ENCODE assay signal across 24 mouse cellular contexts in genomic region chrX:12425566-12425965, GRCm38 (mm10).
A peak's percentile ranks its signal among the peaks of the same experiment; 100 is the strongest.
DNase-seq lines count a peak whose midpoint lies in the region; ATAC-seq and TF ChIP-seq lines count a peak whose summit lies in the region.
"Had no signal": no experiment of that assay in that cellular context is flagged by ENCODE, and none has a peak within 500 bp of the region (broad histone marks: within the 10 kb centered on the region; RNA-seq: fewer than 3 reads in every experiment).

No protein-coding gene starts in this region.

- no peak for TF ChIP-seq CTCF in liver, adult 2 months (IDR thresholded peaks at IDR 0.05; ENCODE audit: low read depth, low read length)
- TF ChIP-seq CTCF in intestine, postnatal 0 days (IDR thresholded peaks at IDR 0.05; ENCODE audit: low read depth): no peak

- H3K9me3 ChIP-seq in liver, embryonic 11.5 days (ENCODE audit: control insufficient read depth, low read length): no peaks in the 10 kb centered on the region
- no peaks in the 10 kb centered on the region for H3K9me3 ChIP-seq in intestine, postnatal 0 days (ENCODE audit: control insufficient read depth)
- H3K9me3 ChIP-seq: embryonic facial prominence, embryonic 13.5 days; embryonic facial prominence, embryonic 15.5 days; forebrain, embryonic 10.5 days; forebrain, embryonic 12.5 days; G1E had no signal

- peak; percentile 80 for DNase-seq in liver, adult 2 months (ENCODE audit: extremely low read depth, low read depth, low spot score)
- DNase-seq in liver, embryonic 11.5 days (ENCODE audit: low spot score): no peak
- DNase-seq in ES-CJ7 (ENCODE audit: low read depth, low spot score) (peak; percentile 4), ZHBTc4 (ENCODE audit: low read depth, low spot score) (peak; percentile 52)
- DNase-seq: adrenal gland, adult 2 months; adrenal gland, postnatal 10 days; adrenal gland, postnatal 25 days; cerebellum, adult 11 months; cerebellum, adult 18-20 months; cerebellum, adult 8-10 months; cerebellum, adult 9-11 months; cerebellum, postnatal 14 days; cerebellum, postnatal 36 days; embryo, embryonic 11 days had no signal

- WGBS in liver, adult 2 months: 33% methylated on average over 6 of the region's 6 CpGs
- 75% methylated on average over 6 of the region's 6 CpGs for WGBS in liver, embryonic 11.5 days
- WGBS in intestine, postnatal 0 days: 78% methylated on average over 6 of the region's 6 CpGs

- H3K79me2 ChIP-seq in liver, adult 2 months (ENCODE audit: control insufficient read depth, insufficient read depth, low read length): no peaks in the 10 kb centered on the region

- no peaks in the 10 kb centered on the region for H3K27me3 ChIP-seq in liver, adult 2 months (ENCODE audit: control insufficient read depth, insufficient read depth, low read length)
- no peaks in the 10 kb centered on the region; the same call in 1 of the 2 replicates for H3K27me3 ChIP-seq in liver, embryonic 11.5 days (replicated peaks; ENCODE audit: control insufficient read depth, insufficient read depth, low read length)
- H3K27me3 ChIP-seq in intestine, postnatal 0 days (replicated peaks; ENCODE audit: control insufficient read depth, insufficient read depth, low read length): no peaks in the 10 kb centered on the region
- H3K27me3 ChIP-seq: embryonic facial prominence, embryonic 15.5 days; Patski had no signal

- no peak for ATAC-seq in liver, embryonic 11.5 days (replicated peaks; ENCODE audit: low FRiP score)
- no peak for ATAC-seq in intestine, postnatal 0 days
- ATAC-seq: forebrain, embryonic 14.5 days; forebrain, embryonic 16.5 days; Patski had no signal

- no peak for TF ChIP-seq POLR2A in liver, adult 2 months (IDR thresholded peaks at IDR 0.05; ENCODE audit: extremely low read depth, insufficient read depth, low read length)

- no peak overlapping the region for H3K27ac ChIP-seq in liver, adult 2 months (replicated peaks; ENCODE audit: insufficient read depth, low read depth, low read length)
- H3K27ac ChIP-seq in liver, embryonic 11.5 days (ENCODE audit: low read depth, low read length): no peak overlapping the region
- no peak overlapping the region for H3K27ac ChIP-seq in intestine, postnatal 0 days (ENCODE audit: low read depth, low read length)
- H3K27ac ChIP-seq: embryonic facial prominence, embryonic 13.5 days; embryonic facial prominence, embryonic 15.5 days; forebrain, embryonic 10.5 days; forebrain, embryonic 12.5 days had no signal

- H3K4me2 ChIP-seq in liver, embryonic 11.5 days: no peak overlapping the region
- H3K4me2 ChIP-seq in intestine, postnatal 0 days (replicated peaks; ENCODE audit: low read depth): no peak overlapping the region
- H3K4me2 ChIP-seq: embryonic facial prominence, embryonic 13.5 days; embryonic facial prominence, embryonic 15.5 days; forebrain, embryonic 12.5 days had no signal

- no peak overlapping the region for H3K4me3 ChIP-seq in liver, adult 2 months (ENCODE audit: insufficient read depth, low read depth, low read length)
- H3K4me3 ChIP-seq in liver, embryonic 11.5 days (ENCODE audit: low read depth, low read length): no peak overlapping the region
- no peak overlapping the region for H3K4me3 ChIP-seq in intestine, postnatal 0 days (ENCODE audit: low read depth, low read length)
- H3K4me3 ChIP-seq: embryonic facial prominence, embryonic 13.5 days; embryonic facial prominence, embryonic 15.5 days; erythroblast, embryonic 14.5 days; forebrain, embryonic 10.5 days; forebrain, embryonic 12.5 days had no signal

- no peaks in the 10 kb centered on the region for H3K4me1 ChIP-seq in liver, adult 2 months (ENCODE audit: control insufficient read depth, insufficient read depth, low read length)
- no peaks in the 10 kb centered on the region for H3K4me1 ChIP-seq in liver, embryonic 11.5 days (replicated peaks; ENCODE audit: control insufficient read depth, insufficient read depth, low read length)
- H3K4me1 ChIP-seq in intestine, postnatal 0 days (replicated peaks; ENCODE audit: control insufficient read depth, insufficient read depth, low read length): no peaks in the 10 kb centered on the region
- H3K4me1 ChIP-seq: embryonic facial prominence, embryonic 13.5 days; embryonic facial prominence, embryonic 15.5 days; forebrain, embryonic 12.5 days had no signal

- H3K9ac ChIP-seq in liver, adult 2 months (ENCODE audit: low read depth, low read length): no peak overlapping the region
- H3K9ac ChIP-seq in liver, embryonic 11.5 days (ENCODE audit: low read depth, low read length): no peak overlapping the region
- H3K9ac ChIP-seq in intestine, postnatal 0 days (ENCODE audit: low read depth, low read length): no peak overlapping the region
- H3K9ac ChIP-seq: embryonic facial prominence, embryonic 13.5 days; embryonic facial prominence, embryonic 15.5 days; forebrain, embryonic 12.5 days had no signal

- H3K36me3 ChIP-seq in liver, adult 2 months (ENCODE audit: control insufficient read depth, insufficient read depth, low read length): no peaks in the 10 kb centered on the region
- H3K36me3 ChIP-seq in liver, embryonic 11.5 days (ENCODE audit: control insufficient read depth, insufficient read depth, low read length): no peaks in the 10 kb centered on the region
- H3K36me3 ChIP-seq in intestine, postnatal 0 days (ENCODE audit: control insufficient read depth, insufficient read depth): no peaks in the 10 kb centered on the region
- H3K36me3 ChIP-seq: embryonic facial prominence, embryonic 13.5 days; embryonic facial prominence, embryonic 15.5 days; forebrain, embryonic 10.5 days; forebrain, embryonic 12.5 days; G1E had no signal
